Mouse (Mus musculus) ovary, adult 10 weeks (tissue): ENCODE data around the gene Gm49416. TPM values are rescaled to one million over a fixed set of nuclear protein-coding genes. Genes with fewer than 3 reads are reported as not detected.

Experiments
- polyA plus RNA-seq: library from polyadenylated mRNA; stranded (reverse); fragments of 350-450 nt; fragmentation: Illumina TruSeq; extraction: RNeasy Lipid Tissue Mini Kit (QIAGEN cat#74804); gene quantifications from one replicate; pipeline ENCODE4 v1.2.3, GENCODE M21; 2014

The Gm49416 gene
- polyA plus RNA-seq: not detected

DNA sequence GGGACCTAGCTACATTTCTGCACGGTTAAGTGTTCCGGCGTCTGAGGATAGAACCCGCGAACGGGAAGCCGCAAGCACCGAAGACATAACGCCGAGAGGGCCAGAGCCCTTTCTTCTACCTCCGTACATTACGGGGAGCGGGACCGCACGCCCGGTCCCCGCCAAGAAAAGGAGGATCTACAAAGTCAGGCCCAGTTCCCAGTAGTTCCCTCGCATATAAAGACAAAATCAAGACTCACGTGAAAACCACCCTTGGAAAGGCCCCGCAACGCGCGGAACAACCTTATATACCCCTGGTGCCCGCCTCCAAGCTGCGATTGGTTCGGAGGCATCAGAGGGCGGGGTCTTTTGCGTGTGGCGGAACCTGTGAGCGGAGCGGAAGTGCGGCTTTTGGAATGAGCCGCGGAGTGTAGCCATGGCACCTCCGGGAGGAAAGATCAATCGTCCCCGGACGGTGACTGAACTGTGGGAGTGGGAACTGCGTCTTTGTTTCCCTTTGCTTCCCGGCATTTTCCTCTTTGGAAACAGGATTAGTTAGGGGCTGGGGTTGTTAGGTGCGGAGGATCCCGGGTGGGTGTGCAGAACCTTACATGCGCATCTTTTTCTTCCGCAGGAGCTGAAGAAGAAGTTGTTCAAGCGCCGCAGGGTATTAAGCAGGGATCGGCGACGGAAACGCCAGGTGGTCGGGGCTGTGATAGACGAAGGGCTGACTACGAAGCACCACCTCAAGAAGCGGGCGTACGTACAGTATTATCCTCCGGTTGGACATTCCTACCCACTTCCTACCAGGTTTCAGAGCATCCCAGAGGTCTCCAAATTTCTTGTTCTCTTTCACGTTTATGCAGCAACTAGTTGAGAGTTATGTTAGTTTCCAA is at the start of gene Gm49416, which contains the start of gene 1810009A15Rik:
Gene Gm49416, plus strand, starts transcription at position 416 of the 875 bp plus-strand sequence.
Gene 1810009A15Rik, plus strand, starts transcription at position 343 of the 875 bp plus-strand sequence.

DNA sequence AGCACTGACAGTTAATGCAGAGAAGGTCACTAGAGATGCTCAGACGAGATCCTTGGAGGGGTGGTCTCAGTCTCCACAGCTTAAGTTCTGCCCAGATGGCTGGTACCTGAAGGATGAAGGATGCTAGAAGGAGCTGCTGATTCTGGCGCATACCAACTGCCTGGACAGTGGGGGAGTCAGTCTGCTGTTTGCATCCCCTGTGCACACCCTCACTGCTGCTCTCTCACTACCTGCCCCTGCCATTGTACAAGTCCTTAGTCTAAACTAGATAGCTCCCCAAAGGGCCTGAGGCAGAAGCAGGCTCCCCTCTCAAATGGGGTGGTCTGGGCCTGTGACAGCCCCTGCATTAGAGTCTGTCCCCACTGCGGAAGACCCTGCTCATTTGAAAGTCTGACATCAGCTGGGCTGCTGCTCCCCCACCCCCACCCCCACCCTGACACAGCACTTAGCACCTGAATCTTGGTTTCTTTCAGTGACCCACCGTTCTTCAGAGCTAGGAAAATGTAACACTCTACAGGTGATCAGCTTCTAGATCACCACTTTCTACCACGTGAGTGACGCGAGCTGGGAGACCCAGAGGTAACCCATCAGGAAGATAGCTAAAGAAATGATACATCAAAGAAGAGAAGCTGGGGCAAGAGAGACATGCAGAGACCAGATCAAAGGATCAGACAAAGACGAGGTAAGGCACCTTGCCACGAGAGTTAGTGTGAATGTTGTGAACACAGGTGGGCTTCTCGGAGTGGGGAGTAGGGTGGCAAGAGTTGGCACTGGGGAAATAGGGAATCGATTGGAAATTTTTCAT is 49.4 kb upstream of the Gm49416 start, which contains the start of gene Gng3:
Gene Gng3, minus strand, starts transcription at position 92 of the 805 bp plus-strand sequence.

GRCm38 (mm10) chr19:8850402-8850901 is 38.3 kb upstream of the Gm49416 start, which contains the start of gene Lrrn4cl:
Gene Lrrn4cl, plus strand, starts transcription at chr19:8850768.

DNA sequence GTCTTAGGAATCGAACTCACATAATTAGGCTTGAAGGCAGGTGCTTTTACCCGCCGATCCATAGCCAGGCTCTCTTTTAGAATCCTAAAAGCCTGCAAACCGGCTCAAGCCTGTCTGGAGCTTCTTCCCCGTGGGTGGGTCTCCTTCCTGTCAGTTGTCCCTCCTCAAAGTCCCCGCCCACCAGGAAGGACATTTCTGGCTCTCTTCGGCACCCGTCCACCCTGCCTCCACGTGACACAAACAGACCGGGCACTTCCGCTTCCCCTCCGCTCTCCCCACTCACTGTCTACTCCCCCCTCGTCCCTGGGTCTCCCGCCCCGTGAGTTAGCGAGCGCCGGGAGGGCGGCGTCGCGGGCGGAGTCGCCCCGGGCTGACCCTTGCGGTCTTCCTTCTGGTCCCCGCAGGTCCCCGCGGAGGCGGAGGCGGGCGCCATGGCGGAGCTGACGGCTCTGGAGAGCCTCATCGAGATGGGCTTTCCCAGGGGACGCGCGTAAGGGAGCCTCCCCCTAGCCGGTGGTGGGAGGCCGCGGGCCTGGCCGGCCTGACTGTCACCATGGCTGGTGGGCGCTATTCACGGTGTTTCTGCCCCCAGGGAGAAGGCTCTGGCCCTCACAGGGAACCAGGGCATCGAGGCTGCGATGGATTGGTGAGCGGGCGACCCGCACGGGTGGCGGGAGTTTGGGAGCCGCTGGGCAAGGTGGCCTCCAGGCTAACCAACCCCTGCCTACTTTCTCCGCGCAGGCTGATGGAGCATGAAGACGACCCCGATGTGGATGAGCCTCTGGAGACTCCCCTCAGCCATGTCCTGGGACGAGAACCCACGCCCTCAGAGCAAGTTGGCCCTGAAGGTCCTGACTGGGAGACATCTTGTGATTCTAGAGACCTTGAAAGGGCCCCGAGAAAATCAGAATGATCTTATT is 17.2 kb upstream of the Gm49416 start, which contains the start of gene Ubxn1:
Gene Ubxn1, plus strand, starts transcription at position 230 of the 920 bp plus-strand sequence.

GRCm38 (mm10) chr19:8880311-8881033 is 8.3 kb upstream of the Gm49416 start, which contains the start of gene Uqcc3:
Gene Uqcc3, minus strand, starts transcription at chr19:8880923.

DNA sequence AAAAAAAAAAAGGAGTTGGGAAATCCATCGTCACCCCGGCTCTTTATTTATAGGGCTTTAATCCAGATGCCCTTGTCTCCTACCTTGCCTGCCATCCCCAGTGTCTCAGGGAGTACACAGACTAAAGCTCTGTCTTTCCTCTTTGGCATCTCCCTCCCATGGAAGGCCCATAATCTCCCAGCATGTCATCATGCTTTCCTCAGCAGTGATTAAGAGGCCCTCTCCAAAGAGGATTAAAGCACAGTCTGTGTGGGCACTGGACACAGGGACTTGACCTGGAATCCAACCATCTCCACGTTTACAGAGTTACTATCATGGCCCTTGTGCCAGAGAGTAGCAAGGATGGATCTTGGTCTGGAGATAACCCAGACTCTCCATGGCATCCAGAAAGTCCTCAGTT is 5.1 kb upstream of the Gm49416 start, which contains the start of the genes Lbhd1 and Gm49403:
Gene Lbhd1, plus strand, starts transcription at position 117 of the 400 bp plus-strand sequence.
Gene Gm49403, plus strand, starts transcription at position 315 of the 400 bp plus-strand sequence.

DNA sequence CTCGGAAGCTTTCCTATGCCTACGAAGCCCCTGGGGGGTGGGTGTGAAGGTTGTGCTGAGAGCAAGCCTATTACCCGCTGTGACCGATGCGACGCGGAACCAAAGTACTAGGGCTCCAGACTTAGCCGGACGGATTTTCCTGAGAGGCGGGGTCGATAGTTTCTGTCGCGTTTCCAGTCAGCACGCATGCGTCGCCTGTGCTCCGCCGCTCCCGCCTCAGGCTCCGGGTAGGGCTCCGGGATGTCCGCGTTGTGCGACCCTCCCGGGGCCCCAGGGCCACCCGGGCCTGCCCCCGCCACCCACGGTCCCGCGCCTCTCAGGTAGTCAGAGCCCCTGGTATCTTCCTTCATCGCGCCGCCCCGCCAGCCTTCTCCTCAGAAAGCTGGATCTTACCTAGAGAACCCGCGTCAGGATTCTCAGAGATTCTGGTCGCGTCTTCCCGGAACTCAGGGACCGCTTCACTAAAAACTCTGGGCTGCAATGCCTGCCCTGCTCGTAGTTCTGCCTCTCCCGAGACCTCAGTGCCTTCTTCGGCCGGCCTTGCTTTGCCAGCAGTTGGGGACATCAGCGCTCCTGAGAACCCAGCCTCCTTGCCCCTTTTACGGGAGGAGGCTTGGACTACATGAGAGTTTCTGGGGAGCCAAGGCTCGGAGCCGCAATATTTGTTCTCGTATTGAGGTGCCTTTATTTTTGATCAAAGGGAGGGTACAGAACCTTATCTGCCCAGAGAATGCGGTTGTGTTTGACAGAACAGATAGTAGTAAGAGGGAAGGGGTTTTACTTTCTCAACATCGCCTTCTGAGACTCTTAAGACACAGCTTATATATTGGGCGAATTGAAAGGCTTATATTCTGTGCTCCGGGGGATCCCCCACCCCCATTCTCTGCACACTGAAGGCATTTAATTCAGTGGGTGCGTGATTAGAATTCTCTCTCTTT is 4.4 kb downstream of the Gm49416 start, which contains the start of gene Ints5:
Gene Ints5, plus strand, starts transcription at position 177 of the 938 bp plus-strand sequence.

GRCm38 (mm10) chr19:8897865-8898495 is 9.3 kb downstream of the Gm49416 start, which contains the start of gene Ganab:
Gene Ganab, plus strand, starts transcription at chr19:8898071.

DNA sequence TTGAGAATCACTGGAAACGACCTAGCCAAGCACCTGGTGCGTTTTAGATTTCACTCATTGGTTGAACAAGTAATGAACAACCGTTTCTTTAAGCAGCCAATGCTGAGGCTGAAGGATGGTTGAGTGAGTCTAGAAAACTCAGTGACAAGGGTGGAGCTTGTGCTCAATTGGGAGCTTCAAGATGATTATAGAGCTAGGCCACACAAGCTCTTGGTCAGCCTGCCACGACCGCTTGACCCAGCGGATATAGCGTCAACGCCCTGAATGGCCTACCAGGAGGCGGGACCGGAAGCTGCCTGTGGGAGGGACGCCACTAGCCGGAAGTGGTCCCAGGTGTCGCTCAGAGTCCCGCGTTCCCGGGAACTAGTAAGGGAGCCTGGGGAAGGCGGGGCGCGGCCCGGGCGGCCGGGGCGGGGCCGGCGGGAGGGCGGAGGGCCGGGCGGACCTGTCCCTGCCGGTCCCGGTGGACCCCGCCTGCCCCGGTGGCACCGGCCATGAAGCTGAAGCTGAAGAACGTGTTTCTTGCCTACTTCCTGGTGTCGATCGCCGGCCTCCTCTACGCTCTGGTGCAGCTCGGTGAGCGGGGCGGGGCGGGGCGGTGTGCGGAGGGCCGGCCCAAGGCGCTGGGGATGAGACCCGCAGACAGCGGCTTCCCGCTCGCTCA is 31.5 kb downstream of the Gm49416 start, which contains the start of gene B3gat3:
Gene B3gat3, plus strand, starts transcription at position 302 of the 664 bp plus-strand sequence.

GRCm38 (mm10) chr19:8929224-8930088 is 40.7 kb downstream of the Gm49416 start, which contains the start of the genes Rom1 and Eml3:
Gene Rom1, minus strand, starts transcription at chr19:8929356.
Gene Eml3, plus strand, starts transcription at chr19:8929552.

DNA sequence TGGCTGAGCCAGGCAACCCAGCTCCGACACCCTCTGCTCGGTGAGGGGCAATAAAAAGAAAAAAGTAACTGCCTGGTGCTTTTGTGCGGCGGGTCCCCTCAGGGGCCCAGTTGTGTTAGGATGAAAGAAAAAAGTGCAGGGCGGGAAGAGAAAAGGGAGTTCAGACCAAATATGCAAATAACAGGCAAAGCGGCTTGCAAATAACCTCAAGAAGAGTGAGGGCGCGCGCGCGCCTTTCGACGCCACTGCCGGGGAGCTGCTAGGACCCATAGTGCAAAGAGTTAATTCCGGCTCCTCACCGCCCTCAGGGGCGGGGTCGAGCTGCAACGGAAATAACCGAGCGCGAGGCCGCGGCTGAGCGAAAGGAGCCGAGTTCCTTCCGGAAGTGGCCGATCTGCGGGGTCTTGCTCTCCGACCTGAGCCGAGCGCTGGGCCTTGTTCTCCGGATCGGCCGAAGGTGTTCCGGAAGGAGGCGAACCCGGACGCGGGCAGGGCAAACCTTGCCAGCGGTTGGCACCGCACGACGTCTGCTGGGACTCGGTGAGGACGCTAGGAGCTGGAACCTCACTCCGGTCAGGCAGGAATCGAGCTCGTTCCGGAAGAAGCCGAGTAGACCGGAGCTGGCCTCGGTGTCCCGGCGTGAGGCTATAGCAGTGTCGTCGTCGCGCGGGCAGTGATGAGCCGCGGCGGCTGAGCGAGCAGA is 52.9 kb downstream of the Gm49416 start, which contains the start of gene Mta2:
Gene Mta2, plus strand, starts transcription at position 361 of the 703 bp plus-strand sequence.

Other genes with a start within 250 kb of the Gm49416 start
- gene Chrm1, start 225.1 kb upstream of the Gm49416 start, polyA plus RNA-seq: not detected
- gene Slc3a2, start 165.6 kb upstream of the Gm49416 start, polyA plus RNA-seq: 233 TPM
- gene Wdr74, start 153.1 kb upstream of the Gm49416 start, polyA plus RNA-seq: 11.1 TPM
- gene 1700092M07Rik, start 148.2 kb upstream of the Gm49416 start, polyA plus RNA-seq: not detected
- 65.4 TPM for gene Stx5a, start 147.5 kb upstream of the Gm49416 start, polyA plus RNA-seq
- 63.1 TPM for gene Nxf1, start 131.9 kb upstream of the Gm49416 start, polyA plus RNA-seq
- 26.6 TPM for gene Tmem223, start 117.9 kb upstream of the Gm49416 start, polyA plus RNA-seq
- 29.5 TPM for gene Tmem179b, start 114.5 kb upstream of the Gm49416 start, polyA plus RNA-seq
- 1.2 TPM for gene Taf6l, start 102.5 kb upstream of the Gm49416 start, polyA plus RNA-seq
- gene Polr2g, start 90.3 kb upstream of the Gm49416 start, polyA plus RNA-seq: 64.4 TPM
- not detected for gene Zbtb3, start 86.4 kb upstream of the Gm49416 start, polyA plus RNA-seq
- 110 TPM for gene Ttc9c, start 69.6 kb upstream of the Gm49416 start, polyA plus RNA-seq
- gene Hnrnpul2, start 68.9 kb upstream of the Gm49416 start, polyA plus RNA-seq: 169 TPM
- gene AC129217.1, start 59.2 kb upstream of the Gm49416 start, polyA plus RNA-seq: 3.6 TPM
- gene Bscl2, start 51.5 kb upstream of the Gm49416 start, polyA plus RNA-seq: 25.1 TPM
- 0.57 TPM for gene Gng3, start 49.7 kb upstream of the Gm49416 start, polyA plus RNA-seq
- 10.2 TPM for gene Lrrn4cl, start 38.2 kb upstream of the Gm49416 start, polyA plus RNA-seq
- 15.6 TPM for gene Ubxn1, start 17.4 kb upstream of the Gm49416 start, polyA plus RNA-seq
- gene Uqcc3, start 8.0 kb upstream of the Gm49416 start, polyA plus RNA-seq: 2.8 TPM
- gene Lbhd1, start 5.2 kb upstream of the Gm49416 start, polyA plus RNA-seq: 51.7 TPM
- not detected for gene Gm49403, start 5.0 kb upstream of the Gm49416 start, polyA plus RNA-seq
- gene 1810009A15Rik, start 73 bp upstream of the Gm49416 start, polyA plus RNA-seq: 17.4 TPM
- 1.3 TPM for gene Ints5, start 4.1 kb downstream of the Gm49416 start, polyA plus RNA-seq
- 88.1 TPM for gene Ganab, start 9.1 kb downstream of the Gm49416 start, polyA plus RNA-seq
- 6.5 TPM for gene B3gat3, start 31.4 kb downstream of the Gm49416 start, polyA plus RNA-seq
- gene Rom1, start 40.4 kb downstream of the Gm49416 start, polyA plus RNA-seq: 0.60 TPM
- 3.0 TPM for gene Eml3, start 40.6 kb downstream of the Gm49416 start, polyA plus RNA-seq
- gene Mta2, start 52.9 kb downstream of the Gm49416 start, polyA plus RNA-seq: 93.8 TPM
- 2.3 TPM for gene Tut1, start 64.9 kb downstream of the Gm49416 start, polyA plus RNA-seq
- 118 TPM for gene Eef1g, start 78.1 kb downstream of the Gm49416 start, polyA plus RNA-seq
- 70.1 TPM for gene Ahnak, start 100.4 kb downstream of the Gm49416 start, polyA plus RNA-seq
- gene Scgb1a1, start 199.0 kb downstream of the Gm49416 start, polyA plus RNA-seq: 1.4 TPM
- gene Asrgl1, start 246.7 kb downstream of the Gm49416 start, polyA plus RNA-seq: 16.0 TPM